Mouse (Mus musculus) adrenal gland (tissue): Measurements from ENCODE around the gene Nrde2.

ENCODE experiments used
- intact Hi-C: fragments of 180-260 bp; cut with DNase I; formaldehyde crosslinking; loops from one replicate; pipeline ENCODE4 v1.15.1; 2025
- long read RNA-seq, 2 experiments: library from polyadenylated mRNA; unstranded; transcript quantifications; one replicate each; pipeline ENCODE4 v2.0.0; 2020; ENCODE audit warnings: borderline replicate concordance in 1 of 2; ENCODE audit not compliant: insufficient replicate concordance in 1 of 2

The Nrde2 gene
- long read RNA-seq, experiment 1, partial matches to known transcripts = 2 of 5 reads
- long read RNA-seq, experiment 1, other reads (novel, unspliced or antisense) = 1 of 5 reads
- long read RNA-seq, experiment 2, partial matches to known transcripts = 1 of 4 reads
- long read RNA-seq, experiment 2, other reads (novel, unspliced or antisense) = 2 of 4 reads

DNA sequence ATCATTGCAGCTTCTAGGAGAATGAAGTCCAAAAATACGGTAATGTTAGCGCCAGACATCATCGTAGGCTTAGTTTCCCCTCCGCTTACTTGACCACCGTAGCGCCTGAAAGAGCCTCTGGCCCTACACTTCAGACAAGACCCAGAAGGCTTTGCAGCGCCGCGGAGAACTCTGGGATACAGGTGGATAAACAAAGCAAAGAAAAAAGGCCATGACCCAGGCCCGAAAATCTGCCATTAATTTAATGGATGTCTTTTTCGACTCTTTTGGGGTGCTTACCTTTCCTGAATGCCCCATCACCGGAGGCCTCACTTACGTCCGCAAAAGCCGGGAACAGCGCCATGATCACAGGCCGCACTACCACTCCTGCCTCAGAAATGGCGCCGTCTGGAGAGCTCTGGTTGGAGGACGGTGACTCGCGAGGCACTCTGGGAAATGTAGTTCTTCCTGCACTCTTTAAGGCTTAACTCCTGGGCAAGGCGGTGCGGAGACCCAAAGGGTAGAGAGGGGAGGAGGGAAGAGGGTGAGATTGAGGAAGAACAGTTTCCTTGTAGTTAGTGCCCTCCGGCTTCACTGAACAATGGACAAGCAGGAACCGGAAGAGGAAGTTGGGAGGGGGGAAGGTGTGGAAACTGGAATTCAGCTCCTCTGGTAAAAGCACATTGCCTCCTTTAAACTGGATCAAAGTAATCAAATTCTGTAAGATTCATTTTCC, at the start of gene Nrde2:
Nrde2 (minus strand) TSS at position 393 of the 715 bp plus-strand sequence.
- intact Hi-C loops = no loop called here

- intact Hi-C loops = loop anchor here (5.0 to 10.0 kb wide), 2 partner anchors 65 to 368 kb away; no protein-coding TSS in a partner anchor
Measured at GRCm38 (mm10) chr12:100206926-100207325, 47.5 kb upstream of the Nrde2 start.

DNA sequence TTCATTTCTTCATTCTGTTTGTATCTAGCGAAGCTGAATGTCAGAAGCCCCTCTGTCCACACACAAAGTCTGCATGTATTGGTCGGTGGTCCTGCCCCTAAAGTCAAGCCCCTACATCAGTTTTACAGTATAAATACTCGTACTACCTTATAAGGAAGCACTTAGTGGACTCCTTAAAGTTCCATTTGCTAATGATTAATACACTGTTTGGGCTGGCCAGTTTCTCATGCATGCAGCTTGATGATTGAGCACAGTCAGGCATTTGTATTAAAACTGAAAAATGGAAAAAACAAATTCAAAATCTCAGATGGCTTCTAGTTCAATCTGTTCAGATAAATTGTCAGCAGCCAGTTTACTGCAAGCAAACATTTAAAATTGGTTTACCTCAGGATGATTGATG, 47.1 kb upstream of the Nrde2 start:
- intact Hi-C loops = loop anchor here (5.0 to 10.0 kb wide), 2 partner anchors 66 to 368 kb away; no protein-coding TSS in a partner anchor

DNA sequence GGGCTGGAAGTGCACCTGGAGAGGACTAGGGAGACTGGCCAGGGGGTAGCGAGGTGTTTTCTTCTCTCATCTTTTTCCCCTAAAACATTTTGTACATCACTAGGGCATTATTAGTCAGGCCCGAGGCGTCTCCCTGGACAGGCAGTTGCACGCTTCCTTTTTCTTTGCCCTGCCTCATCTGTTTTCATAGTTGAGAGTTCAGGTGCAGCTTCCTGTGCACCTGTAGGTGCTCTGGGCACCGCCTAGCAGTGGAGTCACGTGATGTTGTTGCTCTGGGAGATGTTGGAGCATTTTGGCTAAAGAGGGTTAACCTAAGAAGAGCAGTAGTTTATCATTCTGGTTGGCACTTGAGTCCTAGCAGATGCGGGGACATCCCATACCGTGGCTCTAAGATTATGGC, 45.7 kb upstream of the Nrde2 start:
- intact Hi-C loops = loop anchor here (5.0 to 10.0 kb wide), 2 partner anchors 67 to 370 kb away; no protein-coding TSS in a partner anchor

DNA sequence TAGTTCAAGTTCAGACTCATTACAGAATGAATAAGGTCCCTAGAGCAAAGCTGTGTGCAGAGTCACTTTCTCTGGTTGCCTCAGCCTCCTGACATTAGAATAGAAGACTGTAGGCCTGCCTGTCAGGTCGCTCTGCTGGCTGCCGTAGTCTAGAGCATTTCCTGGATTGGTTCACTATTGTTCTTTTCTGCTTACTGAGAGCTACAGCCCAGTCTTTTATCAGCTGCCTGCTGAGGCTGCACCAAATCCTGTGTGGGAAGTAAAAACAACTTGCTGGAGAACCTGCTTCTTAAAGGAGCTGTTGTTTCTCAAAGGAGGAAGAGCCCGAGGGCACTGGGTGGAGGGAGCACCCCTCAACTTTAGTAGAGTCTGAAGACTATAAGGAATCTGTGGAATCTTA, 44.3 kb upstream of the Nrde2 start:
- intact Hi-C loops = loop anchor here (5.0 to 10.0 kb wide), 2 partner anchors 134 to 371 kb away; no protein-coding TSS in a partner anchor

DNA sequence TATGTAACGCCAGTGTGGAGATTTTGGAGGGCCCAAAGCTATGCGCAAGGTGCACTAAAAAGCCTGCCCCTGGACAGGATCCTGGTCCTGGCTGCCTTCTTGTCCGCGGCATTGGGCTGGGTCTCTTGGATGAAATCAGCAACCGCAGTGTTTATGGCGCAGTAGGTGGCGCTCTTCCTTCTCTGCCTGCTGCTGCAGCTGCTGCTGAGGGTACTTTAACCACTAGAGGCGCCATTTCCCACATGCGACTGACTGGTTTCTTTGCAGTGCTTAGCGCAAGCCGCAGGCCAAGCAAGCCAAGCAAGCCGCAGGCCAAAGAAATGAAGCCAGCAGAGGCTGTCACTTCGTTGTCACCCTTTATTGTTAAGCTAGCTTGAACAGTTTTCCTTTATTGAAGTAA, 42.4 kb upstream of the Nrde2 start:
- intact Hi-C loops = loop anchor here (5.0 to 10.0 kb wide), 2 partner anchors 135 to 373 kb away; no protein-coding TSS in a partner anchor

DNA sequence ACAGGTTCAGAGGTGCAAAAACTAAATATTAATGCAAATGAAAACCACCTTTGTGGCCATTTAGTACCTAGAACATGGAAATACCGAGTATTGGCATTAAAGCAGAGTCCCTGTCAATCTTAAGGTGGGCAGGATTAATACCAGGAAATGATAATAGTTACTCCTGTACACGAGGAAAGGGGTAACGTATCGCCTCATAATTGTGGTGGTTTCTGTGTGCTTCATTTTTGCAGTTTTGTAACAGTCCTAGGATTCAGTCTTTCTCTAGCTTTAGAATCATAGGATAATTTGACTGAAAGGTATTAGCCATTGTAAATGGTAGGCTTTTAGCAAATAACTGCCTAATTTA, 41.9 kb upstream of the Nrde2 start:
- intact Hi-C loops = loop anchor here (5.0 to 10.0 kb wide), 2 partner anchors 136 to 373 kb away; no protein-coding TSS in a partner anchor

GRCm38 (mm10) chr12:100200645-100201362, 41.4 kb upstream of the Nrde2 start:
- intact Hi-C loops = loop anchor here (5.0 to 10.0 kb wide), 2 partner anchors 136 to 374 kb away; no protein-coding TSS in a partner anchor

GRCm38 (mm10) chr12:100199891-100200644, 40.6 kb upstream of the Nrde2 start:
- intact Hi-C loops = loop anchor here (5.0 to 10.0 kb wide), 4 partner anchors 68 to 375 kb away; no protein-coding TSS in a partner anchor

DNA sequence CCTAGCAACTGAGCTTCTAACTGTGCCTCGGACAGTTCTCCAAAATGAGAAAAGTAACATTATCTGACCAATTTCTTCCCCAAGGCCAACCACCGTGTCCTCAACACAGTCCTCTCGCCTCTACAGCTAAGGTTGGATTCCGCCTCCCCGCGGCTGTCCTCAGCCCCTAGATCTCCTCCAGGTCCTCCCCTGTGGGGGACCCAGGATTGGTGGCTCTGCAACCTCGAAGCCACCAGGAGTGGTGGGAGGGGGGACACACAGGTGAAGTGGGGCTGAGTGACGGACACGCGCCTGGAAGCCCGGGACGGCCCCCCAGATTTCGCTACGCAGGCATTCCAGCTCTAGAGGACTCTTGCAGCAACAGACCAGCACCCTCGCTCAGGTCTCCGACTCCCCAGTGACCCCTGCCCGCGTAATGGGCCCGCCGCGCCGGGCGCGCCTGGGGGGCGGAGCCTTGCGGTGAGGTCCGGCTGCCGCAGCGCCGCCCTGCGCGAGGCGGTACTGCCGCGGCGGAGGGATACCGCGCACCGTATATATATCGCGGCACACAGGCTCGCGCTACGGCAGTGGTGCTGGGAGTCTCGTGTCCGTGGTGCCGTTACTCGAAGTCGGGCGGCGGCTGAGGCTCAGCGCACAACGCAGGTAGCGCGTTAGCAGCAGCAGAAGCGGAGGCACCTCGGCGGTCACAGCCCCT, 39.7 kb upstream of the Nrde2 start, which contains the start of gene Calm1:
Calm1 (plus strand) TSS at position 469 of the 694 bp plus-strand sequence.
- intact Hi-C loops = loop anchor here (5.0 kb wide), 2 partner anchors 67 to 223 kb away; no protein-coding TSS in a partner anchor

DNA sequence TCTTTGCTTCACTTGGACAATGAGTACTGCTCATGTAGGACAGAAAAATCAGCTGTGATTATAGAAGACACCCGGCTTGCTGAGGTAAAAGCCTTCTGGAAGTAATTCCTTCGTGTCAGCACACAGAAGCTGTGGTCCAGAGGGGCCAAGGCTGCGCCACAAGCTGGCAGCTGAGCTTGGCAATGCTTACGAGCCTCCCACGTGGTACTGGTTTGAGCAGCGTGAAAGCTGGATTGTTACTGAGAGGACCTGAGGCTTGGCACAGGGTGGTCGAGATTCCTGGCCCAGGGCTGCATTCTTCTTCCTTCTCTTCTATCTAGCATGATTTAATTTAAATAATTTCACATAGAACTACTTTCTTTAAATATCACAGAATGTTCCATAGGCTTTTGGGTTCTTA, 37.3 kb upstream of the Nrde2 start:
- intact Hi-C loops = loop anchor here (5.0 kb wide), 2 partner anchors 64 to 226 kb away; no protein-coding TSS in a partner anchor

DNA sequence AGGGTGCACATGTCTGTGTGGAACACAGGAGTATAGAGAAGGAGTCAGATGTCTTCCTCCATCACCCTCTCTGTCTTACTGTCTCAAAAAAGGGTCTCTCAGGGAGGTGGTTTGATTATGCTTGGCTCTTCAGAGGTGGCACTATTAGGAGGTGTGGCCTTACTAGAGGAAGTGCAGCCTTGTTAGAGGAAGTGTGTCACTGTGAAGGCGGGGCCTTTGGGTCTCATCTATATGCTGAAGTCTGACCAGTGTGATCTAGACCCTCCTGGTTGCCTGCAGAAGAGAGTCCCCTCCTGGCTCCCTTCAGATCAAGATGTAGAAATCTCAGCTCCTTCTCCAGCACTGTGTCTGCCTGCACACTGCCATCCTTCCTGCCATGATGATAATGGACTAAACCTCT, 34.7 kb upstream of the Nrde2 start:
- intact Hi-C loops = no loop called here

DNA sequence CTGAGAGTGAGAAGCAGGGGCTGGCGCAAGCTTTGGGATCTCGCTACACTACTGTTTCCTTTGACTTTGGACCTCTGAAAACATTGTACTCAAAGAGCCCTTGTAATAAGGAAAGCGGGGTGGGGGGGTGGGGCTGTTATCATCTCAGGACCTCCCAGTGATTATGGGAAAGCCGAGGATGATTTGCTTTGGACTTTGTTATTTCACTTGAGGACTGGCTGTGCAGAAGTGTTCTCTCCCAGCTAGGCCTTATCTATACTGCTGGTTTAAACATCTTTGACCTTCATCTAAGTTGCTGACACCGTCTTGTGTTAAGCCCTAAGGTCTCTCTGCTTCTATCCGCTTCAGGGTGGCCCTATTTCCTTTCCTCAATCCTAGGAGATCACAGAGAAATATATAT, 31.3 kb upstream of the Nrde2 start:
- intact Hi-C loops = no loop called here

- intact Hi-C loops = no loop called here
Measured at GRCm38 (mm10) chr12:100187756-100188430, 28.4 kb upstream of the Nrde2 start.

DNA sequence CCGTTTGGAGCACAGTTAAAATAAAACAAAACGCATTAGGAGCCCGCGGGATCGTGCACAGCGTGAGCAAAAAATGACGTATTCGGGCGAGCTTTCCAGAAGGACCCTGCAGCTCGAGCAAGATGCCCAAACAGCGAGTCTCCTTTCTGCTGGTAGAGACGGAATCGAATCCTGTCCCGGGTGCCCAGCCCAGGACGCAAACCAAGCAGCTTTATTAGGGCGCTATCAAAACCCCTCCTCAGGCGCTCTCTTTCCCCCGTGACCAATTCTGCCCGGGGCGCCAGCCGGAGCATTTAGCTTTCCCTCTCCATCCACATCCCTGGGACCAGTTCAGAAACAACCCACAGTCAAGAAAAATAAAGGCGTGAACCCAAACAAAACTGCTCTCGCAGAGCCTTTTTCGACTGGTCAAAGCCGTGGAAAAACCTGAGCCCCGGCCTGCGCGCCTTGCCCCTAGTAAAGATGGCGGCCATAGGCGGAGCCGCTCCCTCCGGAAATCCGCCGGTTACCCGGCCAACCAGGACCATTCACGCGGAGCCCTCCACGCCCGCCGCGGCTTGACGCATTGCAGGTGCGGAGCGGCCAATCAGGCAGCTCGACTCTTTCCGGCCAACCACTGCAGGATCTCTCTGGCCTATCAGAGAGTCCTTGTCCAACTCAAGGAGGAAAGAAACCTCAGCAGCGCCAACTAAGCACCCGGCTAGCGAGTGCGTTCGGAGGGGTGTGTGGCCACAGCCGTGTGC, 27.7 kb upstream of the Nrde2 start:
- intact Hi-C loops = no loop called here

DNA sequence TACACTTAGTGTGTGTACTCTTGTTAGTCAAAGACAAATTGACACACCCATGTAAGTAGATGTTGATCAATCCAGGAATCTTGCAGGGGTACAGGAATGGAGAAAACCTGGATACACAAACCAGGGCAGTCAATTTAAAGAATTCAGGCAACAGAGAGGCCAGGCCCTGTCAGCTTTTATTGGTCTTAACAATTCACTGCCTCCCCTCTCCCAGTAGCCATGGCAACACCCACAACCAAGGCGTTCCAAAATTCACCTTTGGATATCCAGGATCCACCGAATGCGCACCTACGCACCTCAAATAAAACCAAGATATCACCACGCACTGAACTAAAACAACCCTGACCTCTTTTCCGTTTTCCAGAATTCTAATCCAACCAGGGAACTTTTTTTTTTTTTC, 26.9 kb upstream of the Nrde2 start:
- intact Hi-C loops = no loop called here

- intact Hi-C loops = no loop called here
Measured at GRCm38 (mm10) chr12:100185897-100186296, 26.4 kb upstream of the Nrde2 start.

DNA sequence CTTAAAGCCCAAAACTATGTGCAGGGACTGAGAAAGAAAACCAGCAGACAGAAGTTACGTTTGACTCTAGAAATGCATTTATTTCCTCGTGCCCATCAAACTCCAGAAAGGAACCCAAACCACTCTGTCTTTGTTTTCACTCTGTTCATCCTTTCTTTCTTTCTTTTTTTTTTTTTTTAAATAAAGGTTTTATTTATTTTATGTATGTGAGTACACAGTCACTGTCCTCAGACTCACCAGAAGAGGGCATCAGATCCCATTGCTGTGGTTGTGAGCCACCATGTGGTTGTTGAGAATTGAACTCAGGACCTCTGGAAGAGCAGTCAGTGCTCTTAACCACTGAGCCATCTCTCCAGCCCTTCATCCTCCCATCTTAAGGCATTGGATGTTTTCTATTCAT, 25.5 kb upstream of the Nrde2 start:
- intact Hi-C loops = loop anchor here (5.0 kb wide), 1 partner anchor 53 kb away; no protein-coding TSS in a partner anchor

DNA sequence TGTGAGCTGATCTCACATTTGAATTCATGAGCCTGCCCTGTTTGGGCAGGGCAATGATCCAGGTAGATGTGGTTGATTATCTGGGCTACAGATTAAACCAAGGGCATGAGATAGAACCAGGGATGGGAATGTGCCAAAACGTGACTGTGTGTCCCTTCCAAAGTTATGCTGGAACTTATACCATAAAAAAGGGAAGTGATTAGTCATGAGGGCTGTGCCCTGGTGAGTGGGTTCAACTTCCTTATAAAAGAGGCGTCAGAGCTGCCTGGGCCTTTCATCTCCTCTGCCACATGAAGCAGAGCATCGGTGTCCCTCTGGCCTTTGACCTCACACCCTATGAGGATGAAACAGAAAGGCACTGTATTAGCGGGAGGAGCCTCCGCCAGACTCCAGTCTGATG, 24.5 kb upstream of the Nrde2 start:
- intact Hi-C loops = loop anchor here (5.0 kb wide), 1 partner anchor 52 kb away; no protein-coding TSS in a partner anchor
